Mouse (Mus musculus): Measurements from ENCODE around the gene Olfr986. TPM values are rescaled to one million over a fixed set of nuclear protein-coding genes. Genes with fewer than 3 reads are reported as not detected.
"Not testable (repeated sequence)": the region's sequence is repeated elsewhere in the genome, so short reads cannot be mapped to it uniquely, and the experiment has no call there.

Olfr986 gene
- polyA plus RNA-seq (2015; fragmentation: Nextera tagmentation; extraction: Ambion mirVana), result not detected in 2 replicates

DNA sequence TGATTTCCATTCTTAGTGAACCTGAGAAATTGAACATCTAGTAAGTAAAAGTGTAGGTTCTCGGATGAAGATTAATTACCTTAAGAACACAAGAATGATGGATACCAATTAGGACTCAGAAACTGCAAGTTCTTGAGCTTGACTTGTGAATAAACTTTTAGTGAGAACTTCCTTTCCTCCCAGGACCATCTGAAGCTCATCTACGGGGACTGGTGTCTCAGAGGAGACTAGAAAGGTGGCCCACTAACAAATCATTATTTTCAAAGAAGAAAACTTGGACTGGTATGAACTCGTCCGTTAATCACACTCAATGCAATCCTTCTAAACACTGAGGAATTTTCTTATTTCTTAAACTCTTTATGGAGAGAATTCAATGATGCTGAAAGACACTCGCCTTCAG lies at the start of gene Olfr986:
Gene Olfr986 (plus strand): TSS at position 301 of the 400 bp plus-strand sequence.
- WGBS, result 79% methylated on average over 5 of the region's 5 CpGs
- no peak within 1 kb of the TSS for H3K4me2 ChIP-seq (ENCODE audit: low read depth, low read length)
- H3K27ac ChIP-seq (ENCODE audit: low read length), result no peak within 1 kb of the TSS
- no peak within 1 kb of the TSS for H3K4me3 ChIP-seq (replicated peaks; ENCODE audit: low read length)
- no peaks in the 10 kb centered on the region for H3K36me3 ChIP-seq (ENCODE audit: control insufficient read depth, insufficient read depth, low read length)
- H3K9me3 ChIP-seq (replicated peaks; ENCODE audit: control insufficient read depth, low read length), result no peaks in the 10 kb centered on the region
- no peak for ATAC-seq (ENCODE audit: insufficient read depth, low FRiP score)
- H3K4me1 ChIP-seq (ENCODE audit: control insufficient read depth, insufficient read depth, low read length), result no peaks in the 10 kb centered on the region
- H3K27me3 ChIP-seq (ENCODE audit: control insufficient read depth, insufficient read depth, low read length), result no peaks in the 10 kb centered on the region
- no peak within 1 kb of the TSS for H3K9ac ChIP-seq (ENCODE audit: low read length)

DNA sequence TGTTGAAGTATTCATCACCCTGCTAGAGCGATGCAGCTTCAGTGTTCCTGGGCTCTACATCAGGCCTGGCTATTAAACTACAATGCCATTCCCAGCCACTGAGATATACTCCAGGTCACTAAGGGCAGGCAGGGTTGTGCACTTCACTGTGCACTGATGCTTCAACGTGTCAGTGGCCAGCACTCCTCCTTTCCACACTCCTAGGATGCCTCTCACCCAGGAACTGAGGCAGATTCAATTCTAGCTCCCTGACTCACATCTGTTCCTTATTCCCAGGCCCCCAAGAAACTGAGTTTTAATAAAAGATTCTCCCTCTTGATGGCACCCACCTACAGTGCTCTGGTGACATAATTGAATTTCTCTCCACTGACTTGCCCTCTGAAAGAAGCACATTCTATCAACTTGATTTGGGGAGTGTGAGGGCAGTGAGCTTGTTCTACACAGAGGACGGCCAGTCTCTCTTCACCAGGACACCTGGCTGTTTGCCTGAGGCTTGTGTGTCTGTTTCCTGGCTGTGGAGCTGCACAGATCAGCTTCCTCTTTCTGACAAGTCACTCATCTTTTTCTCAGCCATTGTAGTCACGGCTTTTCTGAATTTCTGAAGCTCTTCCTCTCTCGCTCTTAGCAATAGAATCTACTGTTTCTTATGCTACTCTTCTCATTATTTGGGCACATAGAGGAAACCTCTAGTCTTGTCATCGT lies 43.6 kb upstream of the Olfr986 start:
- Histone ChIP-seq H3K27ac (ENCODE audit: low read length) (no peak overlapping the region), H3K4me1 (ENCODE audit: control insufficient read depth, insufficient read depth, low read length) (no peaks in the 10 kb centered on the region), H3K9ac (ENCODE audit: low read length) (no peak overlapping the region), H3K4me3 (replicated peaks; ENCODE audit: low read length) (no peak overlapping the region), H3K27me3 (ENCODE audit: control insufficient read depth, insufficient read depth, low read length) (no peaks in the 10 kb centered on the region), H3K4me2 (ENCODE audit: low read depth, low read length) (no peak overlapping the region), H3K36me3 (ENCODE audit: control insufficient read depth, insufficient read depth, low read length) (no peaks in the 10 kb centered on the region), H3K9me3 (replicated peaks; ENCODE audit: control insufficient read depth, low read length) (no peaks in the 10 kb centered on the region)
- ATAC-seq (ENCODE audit: insufficient read depth, low FRiP score), result no peak
- 77% methylated on average over 6 of the region's 6 CpGs for WGBS

DNA sequence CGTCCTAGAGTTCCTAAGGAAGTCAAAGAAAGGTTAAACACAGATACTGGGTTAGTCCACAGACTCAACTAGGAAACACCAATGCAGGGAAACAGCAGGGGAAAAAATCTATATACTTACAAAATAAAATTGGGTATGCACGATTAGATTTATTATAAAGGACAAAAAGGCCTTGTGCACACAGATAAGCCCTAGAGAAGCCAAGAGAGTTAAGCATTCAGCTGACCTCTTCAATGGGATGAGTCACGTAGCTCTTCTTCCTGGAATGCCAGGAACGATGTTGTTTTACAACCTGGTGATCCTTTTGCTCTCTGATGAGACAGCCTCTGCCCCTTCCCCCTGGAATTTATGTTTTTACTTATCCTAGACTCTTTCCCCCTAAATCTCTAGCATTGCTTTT lies 41.2 kb upstream of the Olfr986 start:
- no peaks in the 10 kb centered on the region for H3K27me3 ChIP-seq (ENCODE audit: control insufficient read depth, insufficient read depth, low read length)
- H3K27ac ChIP-seq (ENCODE audit: low read length), result no peak overlapping the region
- no peak for ATAC-seq (ENCODE audit: insufficient read depth, low FRiP score)
- H3K4me3 ChIP-seq (replicated peaks; ENCODE audit: low read length), result no peak overlapping the region
- WGBS, result 46% methylated on average over 4 of the region's 4 CpGs
- H3K9ac ChIP-seq (ENCODE audit: low read length), result no peak overlapping the region
- H3K36me3 ChIP-seq (ENCODE audit: control insufficient read depth, insufficient read depth, low read length), result no peaks in the 10 kb centered on the region
- no peak overlapping the region for H3K4me2 ChIP-seq (ENCODE audit: low read depth, low read length)
- H3K4me1 ChIP-seq (ENCODE audit: control insufficient read depth, insufficient read depth, low read length), result no peaks in the 10 kb centered on the region
- H3K9me3 ChIP-seq (replicated peaks; ENCODE audit: control insufficient read depth, low read length), result no peaks in the 10 kb centered on the region

DNA sequence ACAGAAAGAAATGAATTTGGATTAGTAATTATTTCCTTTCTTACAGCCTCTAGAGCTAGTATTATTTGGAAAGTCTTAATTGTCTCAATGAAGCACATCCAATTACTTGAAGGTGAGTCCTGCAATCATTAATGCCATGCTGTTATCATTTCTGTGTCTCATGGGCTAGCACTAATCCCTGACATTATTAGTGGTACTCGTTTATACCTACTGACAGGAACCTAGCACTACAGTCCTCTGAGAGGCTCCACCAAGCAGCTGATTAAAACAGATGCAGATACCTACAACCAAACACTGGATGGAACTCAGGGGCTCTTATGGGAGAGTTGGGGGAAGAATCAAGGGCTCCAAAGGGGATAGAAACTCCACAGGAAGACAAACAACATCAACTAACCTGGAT lies 39.2 kb upstream of the Olfr986 start:
- Histone ChIP-seq H3K4me1 (ENCODE audit: control insufficient read depth, insufficient read depth, low read length) (no peaks in the 10 kb centered on the region), H3K27me3 (ENCODE audit: control insufficient read depth, insufficient read depth, low read length) (no peaks in the 10 kb centered on the region), H3K9ac (ENCODE audit: low read length) (no peak overlapping the region), H3K4me2 (ENCODE audit: low read depth, low read length) (no peak overlapping the region), H3K9me3 (replicated peaks; ENCODE audit: control insufficient read depth, low read length) (no peaks in the 10 kb centered on the region), H3K36me3 (ENCODE audit: control insufficient read depth, insufficient read depth, low read length) (no peaks in the 10 kb centered on the region), H3K4me3 (replicated peaks; ENCODE audit: low read length) (no peak overlapping the region), H3K27ac (ENCODE audit: low read length) (no peak overlapping the region)
- WGBS, result 57% methylated on average over 1 of the region's 1 CpGs
- ATAC-seq (ENCODE audit: insufficient read depth, low FRiP score), result no peak

DNA sequence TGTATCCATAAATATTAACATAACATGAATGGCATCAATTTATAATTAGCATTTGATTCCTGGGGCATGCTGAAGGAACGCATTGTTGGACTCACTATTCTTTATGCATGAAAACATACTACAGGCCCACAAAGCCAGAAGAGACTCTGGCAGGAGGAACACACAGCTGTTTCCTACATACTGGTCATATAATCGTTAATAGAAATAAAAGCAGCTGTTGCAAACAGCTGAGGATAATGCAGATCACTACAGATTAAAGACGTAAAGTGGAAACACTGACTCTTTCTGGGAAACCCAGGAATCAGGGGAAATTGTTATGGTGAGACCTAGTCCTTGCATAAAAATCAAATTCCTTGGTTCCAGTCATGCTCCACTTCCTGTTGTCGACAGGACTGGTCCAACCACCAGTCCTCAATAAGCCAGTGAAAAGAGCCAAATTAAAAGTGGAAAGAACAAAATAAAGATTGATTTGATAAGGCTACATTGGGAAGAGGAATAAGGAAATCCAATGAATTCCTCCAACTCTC lies 25.5 kb upstream of the Olfr986 start:
- Histone ChIP-seq H3K9ac (ENCODE audit: low read length) (no peak overlapping the region), H3K4me1 (ENCODE audit: control insufficient read depth, insufficient read depth, low read length) (no peaks in the 10 kb centered on the region), H3K27ac (ENCODE audit: low read length) (no peak overlapping the region), H3K4me2 (ENCODE audit: low read depth, low read length) (no peak overlapping the region), H3K27me3 (ENCODE audit: control insufficient read depth, insufficient read depth, low read length) (no peaks in the 10 kb centered on the region), H3K9me3 (replicated peaks; ENCODE audit: control insufficient read depth, low read length) (no peaks in the 10 kb centered on the region), H3K36me3 (ENCODE audit: control insufficient read depth, insufficient read depth, low read length) (no peaks in the 10 kb centered on the region), H3K4me3 (replicated peaks; ENCODE audit: low read length) (no peak overlapping the region)
- 58% methylated on average over 4 of the region's 4 CpGs for WGBS
- no peak for ATAC-seq (ENCODE audit: insufficient read depth, low FRiP score)

DNA sequence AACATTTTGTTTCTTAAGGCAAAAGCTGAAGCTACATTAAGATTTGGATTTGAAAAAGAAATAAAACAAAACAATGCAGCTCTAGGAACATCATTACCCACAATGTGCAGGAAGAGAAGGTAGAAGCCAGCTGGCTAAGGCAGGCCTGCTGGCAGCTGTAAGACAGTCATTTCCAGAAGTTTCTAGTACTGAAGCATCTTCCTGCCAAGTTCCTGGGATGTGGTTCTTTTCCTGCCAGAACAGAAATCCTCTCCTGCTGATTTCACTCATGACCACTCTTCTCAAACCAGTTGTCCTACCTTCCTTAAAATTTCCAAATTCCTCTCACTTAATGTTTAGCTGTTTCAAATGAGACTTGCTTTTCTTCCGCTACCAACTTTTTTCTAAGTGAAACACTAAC lies 14.3 kb upstream of the Olfr986 start:
- WGBS, result 77% methylated on average over 1 of the region's 1 CpGs
- no peaks in the 10 kb centered on the region for H3K9me3 ChIP-seq (replicated peaks; ENCODE audit: control insufficient read depth, low read length)
- H3K4me3 ChIP-seq (replicated peaks; ENCODE audit: low read length), result no peak overlapping the region
- no peaks in the 10 kb centered on the region for H3K4me1 ChIP-seq (ENCODE audit: control insufficient read depth, insufficient read depth, low read length)
- H3K9ac ChIP-seq (ENCODE audit: low read length), result no peak overlapping the region
- H3K27ac ChIP-seq (ENCODE audit: low read length), result no peak overlapping the region
- no peaks in the 10 kb centered on the region for H3K36me3 ChIP-seq (ENCODE audit: control insufficient read depth, insufficient read depth, low read length)
- H3K4me2 ChIP-seq (ENCODE audit: low read depth, low read length), result no peak overlapping the region
- ATAC-seq (ENCODE audit: insufficient read depth, low FRiP score), result no peak
- no peaks in the 10 kb centered on the region for H3K27me3 ChIP-seq (ENCODE audit: control insufficient read depth, insufficient read depth, low read length)

DNA sequence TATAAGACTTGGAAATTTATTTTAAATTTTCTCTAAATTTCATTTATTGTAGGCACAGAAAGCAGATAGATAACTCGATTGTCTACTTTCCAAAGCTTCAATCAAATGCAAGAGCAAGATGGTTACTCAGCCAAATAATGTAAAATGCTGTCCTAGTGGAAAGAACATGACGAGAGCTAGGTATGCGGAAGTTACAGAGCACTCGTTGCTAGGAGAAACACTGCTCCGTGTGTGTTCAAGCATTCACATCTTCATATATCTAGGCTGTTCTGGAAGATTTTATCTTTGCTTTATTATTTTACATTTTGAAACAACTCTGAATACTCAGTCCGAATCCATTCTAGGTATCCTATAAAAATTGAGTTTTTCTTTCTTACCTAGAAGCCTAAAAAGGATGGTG lies 3.7 kb upstream of the Olfr986 start:
- Histone ChIP-seq H3K4me2 (ENCODE audit: low read depth, low read length) (no peak overlapping the region), H3K36me3 (ENCODE audit: control insufficient read depth, insufficient read depth, low read length) (no peaks in the 10 kb centered on the region), H3K27ac (ENCODE audit: low read length) (no peak overlapping the region), H3K4me1 (ENCODE audit: control insufficient read depth, insufficient read depth, low read length) (no peaks in the 10 kb centered on the region), H3K9me3 (replicated peaks; ENCODE audit: control insufficient read depth, low read length) (no peaks in the 10 kb centered on the region), H3K27me3 (ENCODE audit: control insufficient read depth, insufficient read depth, low read length) (no peaks in the 10 kb centered on the region), H3K9ac (ENCODE audit: low read length) (no peak overlapping the region), H3K4me3 (replicated peaks; ENCODE audit: low read length) (no peak overlapping the region)
- no peak for ATAC-seq (ENCODE audit: insufficient read depth, low FRiP score)
- 77% methylated on average over 6 of the region's 6 CpGs for WGBS

DNA sequence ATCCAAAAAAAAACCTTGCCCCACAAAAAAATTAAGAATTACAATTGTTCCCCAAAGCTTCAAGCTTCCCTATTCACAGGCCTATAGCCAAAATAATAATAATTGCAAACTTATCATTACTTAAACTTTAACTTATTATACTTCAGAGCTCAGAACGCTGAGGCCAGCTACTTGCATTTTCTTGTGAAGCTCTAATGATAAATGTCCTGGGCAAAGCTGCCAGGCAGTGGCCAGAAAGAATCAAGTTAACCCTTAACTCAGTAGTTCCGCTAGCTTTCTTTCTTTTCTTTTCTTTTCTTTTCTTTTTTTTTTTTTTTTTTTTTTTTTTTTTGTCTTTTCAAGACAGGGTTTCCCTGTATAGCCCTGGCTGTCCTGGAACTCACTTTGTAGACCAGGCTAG lies 4.4 kb downstream of the Olfr986 start:
- ATAC-seq (ENCODE audit: insufficient read depth, low FRiP score); H3K27me3 ChIP-seq (ENCODE audit: control insufficient read depth, insufficient read depth, low read length); H3K9me3 ChIP-seq (replicated peaks; ENCODE audit: control insufficient read depth, low read length); H3K9ac ChIP-seq (ENCODE audit: low read length); H3K36me3 ChIP-seq (ENCODE audit: control insufficient read depth, insufficient read depth, low read length); H3K27ac ChIP-seq (ENCODE audit: low read length); H3K4me3 ChIP-seq (replicated peaks; ENCODE audit: low read length); H3K4me2 ChIP-seq (ENCODE audit: low read depth, low read length); H3K4me1 ChIP-seq (ENCODE audit: control insufficient read depth, insufficient read depth, low read length): not testable (repeated sequence)
- WGBS, result 55% methylated on average over 2 of the region's 2 CpGs

DNA sequence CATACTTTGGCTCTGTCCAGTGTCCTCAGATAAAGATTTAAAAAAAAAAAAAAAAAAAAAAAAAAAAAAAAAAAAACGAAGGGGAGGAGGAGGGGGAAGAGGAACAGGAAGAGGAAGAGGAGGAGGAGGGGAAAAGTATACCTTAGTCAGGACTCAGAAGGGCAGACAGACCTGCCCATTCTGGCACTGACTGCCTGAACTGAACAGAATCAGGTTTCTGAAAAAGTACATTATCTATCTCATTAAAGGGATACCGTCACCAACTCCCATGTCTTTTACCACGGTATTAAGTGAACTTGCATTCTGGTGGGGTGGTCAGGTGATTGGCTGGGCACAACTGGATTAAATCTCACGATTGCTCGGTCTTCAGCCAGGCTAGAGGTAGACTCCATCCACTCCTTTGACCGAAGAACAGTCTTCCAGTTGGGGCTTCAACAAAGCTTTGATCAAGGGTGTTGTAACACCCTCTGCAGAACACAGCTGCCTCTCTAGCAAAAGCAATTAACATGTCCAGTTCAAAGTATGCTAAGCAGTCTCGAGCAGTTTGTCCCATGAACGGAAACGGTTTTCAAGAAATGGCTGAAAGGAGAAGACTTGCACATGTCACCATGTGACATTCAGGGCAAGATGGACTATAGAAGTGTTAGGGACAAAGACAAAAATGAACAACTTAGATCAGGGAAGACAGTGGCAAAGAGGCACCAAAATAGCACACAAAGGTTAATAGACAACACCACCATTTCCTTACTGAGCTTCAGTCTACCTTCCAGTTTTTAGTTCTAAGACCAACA lies 10.6 kb downstream of the Olfr986 start:
- peak overlapping the region; percentile 87 for H3K4me2 ChIP-seq (ENCODE audit: low read depth, low read length)
- H3K36me3 ChIP-seq (ENCODE audit: control insufficient read depth, insufficient read depth, low read length), result no peaks in the 10 kb centered on the region
- H3K9me3 ChIP-seq (replicated peaks; ENCODE audit: control insufficient read depth, low read length), result no peaks in the 10 kb centered on the region
- peak overlapping the region; percentile 92 for H3K9ac ChIP-seq (ENCODE audit: low read length)
- no peak for ATAC-seq (ENCODE audit: insufficient read depth, low FRiP score)
- 88% methylated on average over 9 of the region's 9 CpGs for WGBS
- peak overlapping the region; percentile 80 for H3K4me3 ChIP-seq (replicated peaks; ENCODE audit: low read length)
- no peak overlapping the region for H3K27ac ChIP-seq (ENCODE audit: low read length)
- H3K4me1 ChIP-seq (ENCODE audit: control insufficient read depth, insufficient read depth, low read length), result peaks cover 9% of the 10 kb centered on the region
- no peaks in the 10 kb centered on the region for H3K27me3 ChIP-seq (ENCODE audit: control insufficient read depth, insufficient read depth, low read length)

Measured in stomach, embryonic 16.5 days (tissue).